Mouse (Mus musculus): ENCODE data around the gene Gusb.

- no peak for TF ChIP-seq POLR2A (IDR thresholded peaks at IDR 0.05; ENCODE audit: insufficient read depth, low read length)
- no peak for TF ChIP-seq EP300 (IDR thresholded peaks at IDR 0.05; ENCODE audit: insufficient read depth, low read depth, low read length)
- no peak for TF ChIP-seq CTCF (IDR thresholded peaks at IDR 0.05; ENCODE audit: low read depth, low read length)
Measured at GRCm38 (mm10) chr5:130050416-130050815, 47.6 kb upstream of the Gusb start.

All from ES-Bruce4 (cell line).